ENCODE assay signal across 8 mouse cellular contexts in the genomic region with DNA sequence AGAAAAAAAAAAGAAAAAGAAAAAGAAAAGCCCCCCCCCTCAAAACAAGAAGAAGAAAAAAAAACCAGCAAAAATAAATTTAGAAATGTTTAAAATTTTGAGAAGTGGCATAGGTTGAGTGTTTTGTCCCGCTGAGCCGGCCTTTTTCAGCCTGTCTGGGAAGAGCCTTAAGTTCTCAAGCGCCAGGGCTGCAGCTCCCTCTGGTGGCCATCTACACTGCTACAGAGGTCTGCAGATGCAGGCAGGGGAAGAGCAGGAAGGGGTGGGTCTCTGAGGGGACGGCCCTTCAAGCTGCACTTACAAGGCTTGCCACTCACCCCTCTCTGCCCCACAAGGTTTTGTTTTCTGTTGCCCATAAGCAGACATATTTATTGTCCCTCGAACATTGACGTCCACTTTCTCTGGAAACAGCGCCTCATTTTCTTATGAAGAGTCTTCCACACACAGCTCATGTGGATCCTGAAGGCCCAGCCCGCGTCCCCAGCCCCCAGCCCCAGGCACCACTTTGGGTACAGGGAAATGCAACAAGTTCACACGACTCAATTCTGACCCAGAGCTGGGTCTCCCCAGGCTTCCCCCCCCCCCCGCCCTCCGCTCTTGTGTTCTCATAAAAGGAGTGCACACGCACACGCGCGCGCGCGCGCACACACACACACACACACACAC. TPM values are rescaled to one million over a fixed set of nuclear protein-coding genes. Genes with fewer than 3 reads are reported as not detected.
DNase-seq lines count a peak whose midpoint lies in the region; ATAC-seq and TF ChIP-seq lines count a peak whose summit lies in the region.

No protein-coding gene starts in this region.

- peak; percentile 60 for DNase-seq in 3134 (ENCODE audit: extremely low read depth, insufficient read length, low spot score)
- peak; percentile 89 for DNase-seq in adrenal gland, postnatal 25 days
- DNase-seq in heart, adult 9 months (ENCODE audit: low spot score in 2 of 2): peak; percentile 85 to 92
- peak; percentile 93 for DNase-seq in kidney, adult 9 months
- DNase-seq in limb, embryonic 14.5 days (ENCODE audit: low spot score): peak; percentile 96
- peak; percentile 96 for DNase-seq in midbrain, postnatal 0 days (ENCODE audit: low spot score)
- DNase-seq in spleen, postnatal 14 days (ENCODE audit: low spot score in 2 of 2): peak; percentile 74 to 79

- no peak for TF ChIP-seq POLR2A in limb, embryonic 14.5 days (IDR thresholded peaks at IDR 0.05; ENCODE audit: borderline replicate concordance, extremely low read depth, insufficient read depth, insufficient read length)

- H3K27ac ChIP-seq in embryonic facial prominence, embryonic 13.5 days: no peak overlapping the region
- peak overlapping the region; percentile 33; the same call in 1 of the 2 replicates for H3K27ac ChIP-seq in limb, embryonic 14.5 days (replicated peaks; ENCODE audit: low read depth, low read length)
- H3K27ac ChIP-seq in midbrain, postnatal 0 days (ENCODE audit: low read depth, low read length): no peak overlapping the region

- H3K4me1 ChIP-seq in embryonic facial prominence, embryonic 13.5 days: 0 out of 2 replicates have a peak, but pooled peaks cover 4% of the 10 kb centered on the region
- H3K4me1 ChIP-seq in limb, embryonic 14.5 days (ENCODE audit: control insufficient read depth, insufficient read depth, low read length): no peaks in the 10 kb centered on the region
- no peaks in the 10 kb centered on the region for H3K4me1 ChIP-seq in midbrain, postnatal 0 days (ENCODE audit: insufficient read depth, low read length)

- H3K4me2 ChIP-seq in embryonic facial prominence, embryonic 13.5 days: peak overlapping the region; percentile 54
- peak overlapping the region; percentile 44 for H3K4me2 ChIP-seq in limb, embryonic 14.5 days (replicated peaks; ENCODE audit: low read depth, low read length, severe bottlenecking)
- peak overlapping the region; percentile 32 for H3K4me2 ChIP-seq in midbrain, postnatal 0 days (ENCODE audit: low read depth, low read length, poor library complexity, severe bottlenecking)

- H3K9me3 ChIP-seq in embryonic facial prominence, embryonic 13.5 days: no peaks in the 10 kb centered on the region
- H3K9me3 ChIP-seq in limb, embryonic 14.5 days (ENCODE audit: control insufficient read depth, low read length): no peaks in the 10 kb centered on the region
- H3K9me3 ChIP-seq in midbrain, postnatal 0 days (ENCODE audit: low read length): no peaks in the 10 kb centered on the region

- H3K4me3 ChIP-seq in embryonic facial prominence, embryonic 13.5 days: peak overlapping the region; percentile 20
- H3K4me3 ChIP-seq in limb, embryonic 14.5 days (replicated peaks; ENCODE audit: low read length): peak overlapping the region; percentile 18; the same call in 1 of the 2 replicates
- H3K4me3 ChIP-seq in midbrain, postnatal 0 days (ENCODE audit: low read depth, low read length): no peak overlapping the region

- 37% methylated on average over 17 of the region's 20 CpGs for WGBS in embryonic facial prominence, embryonic 13.5 days
- 44% methylated on average over 20 of the region's 20 CpGs for WGBS in limb, embryonic 14.5 days
- 44% methylated on average over 19 of the region's 20 CpGs for WGBS in midbrain, postnatal 0 days

- H3K36me3 ChIP-seq in embryonic facial prominence, embryonic 13.5 days: no peaks in the 10 kb centered on the region
- no peaks in the 10 kb centered on the region for H3K36me3 ChIP-seq in limb, embryonic 14.5 days (ENCODE audit: control insufficient read depth, insufficient read depth, low read length)
- H3K36me3 ChIP-seq in midbrain, postnatal 0 days (ENCODE audit: insufficient read depth, low read length): no peaks in the 10 kb centered on the region

- H3K27me3 ChIP-seq in embryonic facial prominence, embryonic 13.5 days: no peaks in the 10 kb centered on the region
- H3K27me3 ChIP-seq in limb, embryonic 14.5 days (ENCODE audit: control insufficient read depth, insufficient read depth, low read length): no peaks in the 10 kb centered on the region
- no peaks in the 10 kb centered on the region for H3K27me3 ChIP-seq in midbrain, postnatal 0 days (ENCODE audit: insufficient read depth, low read length)

- H3K9ac ChIP-seq in embryonic facial prominence, embryonic 13.5 days: no peak overlapping the region
- no peak overlapping the region for H3K9ac ChIP-seq in limb, embryonic 14.5 days (ENCODE audit: low read depth, low read length, severe bottlenecking)
- H3K9ac ChIP-seq in midbrain, postnatal 0 days (replicated peaks; ENCODE audit: low read length, poor library complexity, severe bottlenecking): no peak overlapping the region

- TF ChIP-seq CTCF in midbrain, postnatal 0 days (IDR thresholded peaks at IDR 0.05): peak; percentile 98

- peak; percentile 90 for ATAC-seq in embryonic facial prominence, embryonic 13.5 days (ENCODE audit: insufficient number of reproducible peaks, insufficient read depth, low FRiP score, low TSS enrichment, low read depth)
- peak; percentile 95 for ATAC-seq in limb, embryonic 14.5 days (ENCODE audit: low FRiP score, low read depth)
- ATAC-seq in midbrain, postnatal 0 days (ENCODE audit: low FRiP score): peak; percentile 89

RNA-seq across cellular contexts. Expression of gene Hpn, which starts 17.4 kb away (rescaled TPM):
- 1.4 and 4.5 TPM in 2 replicates for total RNA-seq in adrenal gland, postnatal 25 days (2021)
- polyA plus RNA-seq in embryonic facial prominence, embryonic 13.5 days (2015; fragmentation: Nextera tagmentation; extraction: Ambion mirVana): 5.6 and 6.4 TPM in 2 replicates
- 5.5 and 6.6 TPM in 2 replicates for polyA plus RNA-seq in limb, embryonic 14.5 days (2012; rRNA removed)
- 2.5 and 3.1 TPM in 2 replicates for polyA plus RNA-seq in limb, embryonic 14.5 days (2014; fragmentation: Nextera tagmentation; extraction: Ambion mirVana)
- 0.49 and 2.6 TPM in 2 replicates for total RNA-seq in midbrain, postnatal 0 days (2014; rRNA removed)
- 0.62 TPM in 1 of 2 replicates, not detected in the other for polyA plus RNA-seq in midbrain, postnatal 0 days (2015; fragmentation: Nextera tagmentation; extraction: Ambion mirVana)

RNA-seq across cellular contexts. Expression of gene Fxyd3, which starts 21.2 kb away (rescaled TPM):
- 0.73 and 1.9 TPM in 2 replicates for total RNA-seq in adrenal gland, postnatal 25 days (2021)
- 55.9 and 59.6 TPM in 2 replicates for polyA plus RNA-seq in embryonic facial prominence, embryonic 13.5 days (2015; fragmentation: Nextera tagmentation; extraction: Ambion mirVana)
- 39.8 and 45.9 TPM in 2 replicates for polyA plus RNA-seq in limb, embryonic 14.5 days (2012; rRNA removed)
- 68.9 and 79.5 TPM in 2 replicates for polyA plus RNA-seq in limb, embryonic 14.5 days (2014; fragmentation: Nextera tagmentation; extraction: Ambion mirVana)
- 3.7 TPM in 1 of 2 replicates, not detected in the other for total RNA-seq in midbrain, postnatal 0 days (2014; rRNA removed)
- 0.47 TPM in 1 of 2 replicates, not detected in the other for polyA plus RNA-seq in midbrain, postnatal 0 days (2015; fragmentation: Nextera tagmentation; extraction: Ambion mirVana)

RNA-seq across cellular contexts. Expression of gene Scn1b, which starts 29.1 kb away (rescaled TPM):
- 10.1 and 11.3 TPM in 2 replicates for total RNA-seq in adrenal gland, postnatal 25 days (2021)
- polyA plus RNA-seq in embryonic facial prominence, embryonic 13.5 days (2015; fragmentation: Nextera tagmentation; extraction: Ambion mirVana): 4.3 and 4.8 TPM in 2 replicates
- 15.0 and 16.4 TPM in 2 replicates for polyA plus RNA-seq in limb, embryonic 14.5 days (2012; rRNA removed)
- 6.1 and 6.5 TPM in 2 replicates for polyA plus RNA-seq in limb, embryonic 14.5 days (2014; fragmentation: Nextera tagmentation; extraction: Ambion mirVana)
- total RNA-seq in midbrain, postnatal 0 days (2014; rRNA removed): 45.0 and 57.5 TPM in 2 replicates
- polyA plus RNA-seq in midbrain, postnatal 0 days (2015; fragmentation: Nextera tagmentation; extraction: Ambion mirVana): 32.3 and 35.8 TPM in 2 replicates

RNA-seq across cellular contexts. Expression of gene Lgi4, which starts 38.6 kb away (rescaled TPM):
- total RNA-seq in adrenal gland, postnatal 25 days (2021): 3.7 and 3.8 TPM in 2 replicates
- polyA plus RNA-seq in embryonic facial prominence, embryonic 13.5 days (2015; fragmentation: Nextera tagmentation; extraction: Ambion mirVana): 1.3 and 1.7 TPM in 2 replicates
- 2.0 and 2.8 TPM in 2 replicates for polyA plus RNA-seq in limb, embryonic 14.5 days (2012; rRNA removed)
- 0.39 and 1.1 TPM in 2 replicates for polyA plus RNA-seq in limb, embryonic 14.5 days (2014; fragmentation: Nextera tagmentation; extraction: Ambion mirVana)
- total RNA-seq in midbrain, postnatal 0 days (2014; rRNA removed): 1.2 and 1.3 TPM in 2 replicates
- polyA plus RNA-seq in midbrain, postnatal 0 days (2015; fragmentation: Nextera tagmentation; extraction: Ambion mirVana): 0.56 and 0.81 TPM in 2 replicates

RNA-seq across cellular contexts. Expression of gene Fxyd1, which starts 40.7 kb away (rescaled TPM):
- total RNA-seq in adrenal gland, postnatal 25 days (2021): 151 and 212 TPM in 2 replicates
- 50.0 and 59.2 TPM in 2 replicates for polyA plus RNA-seq in embryonic facial prominence, embryonic 13.5 days (2015; fragmentation: Nextera tagmentation; extraction: Ambion mirVana)
- 92.6 and 103 TPM in 2 replicates for polyA plus RNA-seq in limb, embryonic 14.5 days (2012; rRNA removed)
- 95.6 and 101 TPM in 2 replicates for polyA plus RNA-seq in limb, embryonic 14.5 days (2014; fragmentation: Nextera tagmentation; extraction: Ambion mirVana)
- 7.0 and 7.4 TPM in 2 replicates for total RNA-seq in midbrain, postnatal 0 days (2014; rRNA removed)
- polyA plus RNA-seq in midbrain, postnatal 0 days (2015; fragmentation: Nextera tagmentation; extraction: Ambion mirVana): 20.4 and 22.2 TPM in 2 replicates

Comparison
In these comparisons a context has a peak if more than half of its experiments do, and no peak if none do; other contexts are left out.
1. RNA of gene Fxyd3, which starts 21.2 kb away (polyA plus RNA-seq): 39.8 to 79.5 TPM in limb, embryonic 14.5 days and 55.9 to 59.6 TPM in embryonic facial prominence, embryonic 13.5 days; 0.47 TPM in midbrain, postnatal 0 days; every median in the first group is over 10 times any median in the second.
2. Peak in every context shown above with its lines, with median percentiles within 50 percentile points of each other: DNase-seq, ATAC-seq and H3K4me2 ChIP-seq.